Mouse (Mus musculus) heart, embryonic 13.5 days (tissue): ENCODE data around the gene Olfr1416. TPM values are rescaled to one million over a fixed set of nuclear protein-coding genes. Genes with fewer than 3 reads are reported as not detected.
A peak's percentile ranks its signal among the peaks of the same experiment; 100 is the strongest.

ENCODE experiments used
- ATAC-seq: fragments of 200-750 bp; cut with Nextera tagmentation; 2 replicates; pipeline ENCODE4 v1.8.0; 2017; ENCODE audit warnings: moderate TSS enrichment; ENCODE audit not compliant: insufficient number of reproducible peaks, low FRiP score, low TSS enrichment; ENCODE audit errors: extremely low read depth
- H3K27ac ChIP-seq: fragments of 300-500 bp; sonication (generic); replicated peaks from 2 replicates; pipeline ENCODE4 v1.5.1; 2015; ENCODE audit warnings: moderate library complexity, mild to moderate bottlenecking, inconsistent platforms
- H3K27me3 ChIP-seq: fragments of 300-500 bp; sonication (generic); replicated peaks from 2 replicates; pipeline ENCODE4 v1.6.1; 2015; ENCODE audit warnings: mild to moderate bottlenecking, inconsistent platforms
- H3K36me3 ChIP-seq: fragments of 300-500 bp; sonication (generic); 2 replicates; pipeline ENCODE4 v1.6.1; 2015; ENCODE audit warnings: mild to moderate bottlenecking, inconsistent platforms
- H3K4me1 ChIP-seq: fragments of 300-500 bp; sonication (generic); 2 replicates; pipeline ENCODE4 v1.6.1; 2015; ENCODE audit warnings: inconsistent platforms
- H3K4me2 ChIP-seq: fragments of 300-500 bp; sonication (generic); 2 replicates; pipeline ENCODE4 v1.6.1; 2015; ENCODE audit warnings: inconsistent platforms, mild to moderate bottlenecking, moderate library complexity
- H3K4me3 ChIP-seq: fragments of 300-500 bp; sonication (generic); 2 replicates; pipeline ENCODE4 v1.5.1; 2015; ENCODE audit warnings: moderate library complexity, mild to moderate bottlenecking, inconsistent platforms
- H3K9ac ChIP-seq: fragments of 300-500 bp; sonication (generic); 2 replicates; pipeline ENCODE4 v1.6.1; 2015; ENCODE audit warnings: inconsistent platforms, mild to moderate bottlenecking, moderate library complexity
- H3K9me3 ChIP-seq: fragments of 300-500 bp; sonication (generic); 2 replicates; pipeline ENCODE4 v1.6.1; 2016; ENCODE audit warnings: inconsistent platforms
- WGBS: fragments of 180-500 bp; shearing (Covaris S2); methylation state at CpG from one replicate; pipeline ENCODE4 v1.1.7; 2015; ENCODE audit warnings: mixed read lengths; 5-methylcytosine and 5-hydroxymethylcytosine counted together
- polyA plus RNA-seq: library from polyadenylated mRNA; unstranded; fragments of >200 nt; fragmentation: Nextera tagmentation; extraction: Ambion mirVana; gene quantifications from 2 replicates; pipeline ENCODE4 v1.2.1, GENCODE M21; 2015

The Olfr1416 gene
- polyA plus RNA-seq, 1 experiment from 2014 or later: not detected

DNA sequence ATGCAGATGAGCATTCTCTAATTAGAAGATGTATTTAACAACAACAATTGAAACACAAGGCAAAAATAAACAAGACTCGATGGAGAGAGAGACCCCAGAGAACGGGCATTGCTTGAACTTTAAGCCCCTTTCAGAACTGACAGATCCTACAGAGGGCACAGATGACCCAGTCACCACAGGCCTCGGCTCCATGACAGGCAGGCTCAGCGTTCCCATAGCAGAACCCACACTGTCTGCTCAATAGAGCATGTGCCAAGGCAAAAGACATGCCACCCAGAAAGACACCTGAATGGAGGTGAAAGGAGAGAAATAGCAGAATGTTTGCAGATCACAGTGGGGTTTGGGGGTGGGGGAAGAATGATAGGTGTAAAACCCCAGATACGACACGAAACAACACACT is 26.5 kb downstream of the Olfr1416 start:
- no peak for ATAC-seq
- Histone ChIP-seq H3K4me2 (no peak overlapping the region), H3K9ac (no peak overlapping the region), H3K27me3 (no peaks in the 10 kb centered on the region), H3K36me3 (peaks cover 96% of the 10 kb centered on the region), H3K4me1 (no peaks in the 10 kb centered on the region), H3K9me3 (no peaks in the 10 kb centered on the region), H3K27ac (no peak overlapping the region), H3K4me3 (no peak overlapping the region)
- WGBS: 90% methylated on average over 6 of the region's 6 CpGs

DNA sequence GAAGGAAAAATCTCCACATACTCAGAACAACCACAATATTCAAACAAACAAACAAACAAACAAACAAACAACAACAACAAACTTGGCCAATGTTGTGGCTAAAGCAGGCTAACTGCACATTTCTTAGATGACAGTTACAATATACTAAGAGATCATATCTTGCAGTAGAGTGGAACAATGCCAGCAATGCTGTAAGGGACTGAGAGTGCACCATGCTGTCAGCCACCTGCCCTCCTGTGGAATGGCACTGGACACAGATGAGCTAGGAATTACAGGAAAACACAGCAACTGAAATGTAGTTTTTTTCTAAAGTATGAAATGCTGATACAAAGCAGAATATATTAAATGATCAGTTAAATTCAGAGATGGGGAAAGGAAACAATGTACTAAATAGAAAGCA is 27.2 kb downstream of the Olfr1416 start:
- Histone ChIP-seq H3K27me3 (no peaks in the 10 kb centered on the region), H3K9me3 (no peaks in the 10 kb centered on the region), H3K9ac (no peak overlapping the region), H3K36me3 (peaks cover 96% of the 10 kb centered on the region), H3K27ac (no peak overlapping the region), H3K4me3 (no peak overlapping the region), H3K4me2 (no peak overlapping the region), H3K4me1 (no peaks in the 10 kb centered on the region)
- no peak for ATAC-seq

DNA sequence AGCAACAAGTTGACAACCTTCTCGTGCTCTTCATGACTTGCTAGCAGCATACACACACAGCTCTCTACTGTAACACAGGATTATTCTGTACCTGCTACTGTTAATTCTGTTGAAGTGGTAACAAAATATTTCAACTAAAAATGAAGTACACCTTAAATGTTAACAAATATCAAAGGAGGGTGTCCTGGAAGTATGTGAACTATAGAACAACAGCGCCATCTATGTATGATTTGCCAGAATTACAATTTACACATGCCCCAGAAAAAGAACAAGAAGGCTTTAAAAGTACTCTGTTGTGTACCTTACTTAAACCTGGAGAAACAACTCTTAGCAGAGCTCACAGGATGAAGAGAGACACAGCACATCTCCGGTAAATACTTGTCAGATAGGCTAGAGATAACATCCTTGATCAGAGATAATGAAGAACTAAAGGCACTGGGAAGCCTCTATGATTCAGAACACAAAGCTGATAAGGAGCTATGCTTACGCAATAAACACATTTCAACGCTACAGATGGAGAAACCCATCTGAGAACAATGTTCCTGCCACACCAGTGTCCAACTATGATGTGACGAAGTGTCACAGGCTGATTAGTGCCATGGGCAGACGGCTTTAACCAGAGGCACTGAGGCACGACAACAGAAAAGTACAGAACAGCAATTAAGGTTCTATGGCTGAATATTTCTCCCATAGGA is 31.0 kb downstream of the Olfr1416 start:
- peaks cover 94% of the 10 kb centered on the region for H3K36me3 ChIP-seq
- H3K27me3 ChIP-seq: no peaks in the 10 kb centered on the region
- no peak overlapping the region for H3K4me3 ChIP-seq
- H3K4me2 ChIP-seq: no peak overlapping the region
- H3K9me3 ChIP-seq: no peaks in the 10 kb centered on the region
- no peak for ATAC-seq
- H3K27ac ChIP-seq: no peak overlapping the region
- no peak overlapping the region for H3K9ac ChIP-seq
- WGBS: 62% methylated on average over 8 of the region's 8 CpGs
- peaks cover 1% of the 10 kb centered on the region; the same call in 1 of the 2 replicates for H3K4me1 ChIP-seq

DNA sequence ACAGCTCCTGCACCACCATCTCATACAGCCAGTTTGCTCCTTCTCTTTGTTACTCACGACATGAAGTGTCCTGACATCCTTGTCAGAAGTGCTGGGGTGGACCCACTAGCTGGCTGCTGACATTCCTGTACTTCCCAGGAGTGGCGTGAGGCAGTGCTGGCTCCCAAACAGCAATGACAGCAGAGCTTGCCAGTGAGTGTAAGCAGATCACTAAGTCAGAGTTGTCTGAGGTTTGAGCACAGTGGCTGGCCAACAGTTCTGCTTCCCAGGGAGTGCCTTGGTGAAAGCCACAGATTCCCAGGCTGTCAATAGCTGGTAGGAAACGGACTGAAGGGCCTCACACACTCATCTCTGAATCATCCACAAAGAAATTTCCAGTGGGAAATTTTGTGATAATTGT is 36.6 kb downstream of the Olfr1416 start:
- Histone ChIP-seq H3K36me3 (peaks cover 99% of the 10 kb centered on the region), H3K9me3 (no peaks in the 10 kb centered on the region), H3K27me3 (no peaks in the 10 kb centered on the region), H3K9ac (no peak overlapping the region), H3K4me3 (no peak overlapping the region), H3K4me1 (peaks cover 17% of the 10 kb centered on the region), H3K27ac (peak overlapping the region; percentile 61), H3K4me2 (no peak overlapping the region)
- ATAC-seq: no peak
- WGBS: 40% methylated on average over 3 of the region's 3 CpGs

DNA sequence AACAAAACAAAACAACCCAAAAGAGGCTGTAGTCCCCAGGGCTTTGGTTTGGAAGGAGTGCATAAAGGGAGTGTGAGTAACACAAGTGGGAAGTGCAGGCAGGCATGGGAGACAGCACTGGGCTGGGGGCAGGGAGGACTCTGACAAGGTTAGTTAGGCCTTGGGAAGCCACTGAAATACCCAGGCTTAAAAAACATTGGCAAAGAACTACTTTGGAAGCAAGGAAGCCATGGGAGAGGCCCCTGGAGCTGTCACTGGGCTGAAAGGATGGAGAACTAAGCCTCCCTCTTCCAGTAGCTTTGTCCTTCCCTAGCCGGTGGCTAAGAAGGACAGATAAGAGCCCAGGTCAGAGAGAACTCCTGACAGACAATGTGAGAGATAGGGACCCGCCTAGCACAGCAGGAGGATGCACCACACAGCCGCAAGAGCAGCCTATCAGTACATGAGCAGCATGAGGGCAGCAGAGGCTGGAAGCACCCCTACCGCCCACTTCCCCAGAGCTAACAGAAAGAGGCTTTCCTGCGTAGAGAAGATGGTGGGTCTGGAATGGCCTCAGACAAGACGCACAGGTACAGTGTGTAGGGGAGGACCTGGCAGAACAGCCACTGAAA is 43.4 kb downstream of the Olfr1416 start:
- Histone ChIP-seq H3K27me3 (no peaks in the 10 kb centered on the region), H3K36me3 (peaks cover 79% of the 10 kb centered on the region), H3K9ac (no peak overlapping the region), H3K4me3 (no peak overlapping the region), H3K4me1 (peaks cover 30% of the 10 kb centered on the region), H3K4me2 (no peak overlapping the region), H3K27ac (no peak overlapping the region), H3K9me3 (no peaks in the 10 kb centered on the region)
- no peak for ATAC-seq
- 43% methylated on average over 6 of the region's 6 CpGs for WGBS

DNA sequence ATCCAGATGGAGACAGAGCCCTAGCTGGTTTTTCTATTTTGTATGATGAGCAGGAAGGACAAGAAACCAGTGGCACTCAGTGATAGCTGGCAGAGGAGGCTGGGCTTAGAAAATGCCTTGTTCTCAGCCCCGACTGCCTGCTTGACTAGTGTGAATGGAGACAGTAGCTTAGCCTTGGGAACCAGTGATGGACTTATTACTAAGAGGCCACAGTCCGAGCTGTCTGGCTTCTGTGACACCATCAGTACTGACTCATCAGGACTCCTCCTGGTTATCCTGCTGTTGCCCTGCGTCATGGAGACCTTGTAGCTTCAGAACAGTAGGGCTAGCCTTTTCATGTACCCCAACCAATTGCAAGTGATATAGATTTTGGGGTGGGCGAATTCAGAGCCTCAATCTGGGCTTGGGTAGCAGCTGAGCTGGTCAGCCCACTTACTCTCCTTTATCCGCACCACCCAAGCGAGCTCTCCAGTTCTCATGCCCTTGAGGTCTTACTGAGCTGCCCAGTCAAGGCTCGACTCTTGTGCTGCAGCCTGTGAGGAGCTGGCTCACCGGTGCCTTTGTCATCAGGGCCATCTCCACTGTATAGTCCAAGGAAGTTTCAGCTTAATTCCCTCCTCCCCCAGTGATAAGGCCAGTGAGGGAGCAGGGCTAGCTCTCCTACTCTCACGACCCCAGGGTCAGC is 44.7 kb downstream of the Olfr1416 start:
- H3K27ac ChIP-seq: no peak overlapping the region
- peaks cover 65% of the 10 kb centered on the region for H3K36me3 ChIP-seq
- no peak overlapping the region for H3K4me3 ChIP-seq
- no peak overlapping the region for H3K4me2 ChIP-seq
- no peak for ATAC-seq
- H3K9me3 ChIP-seq: no peaks in the 10 kb centered on the region
- no peaks in the 10 kb centered on the region for H3K27me3 ChIP-seq
- no peak overlapping the region for H3K9ac ChIP-seq
- H3K4me1 ChIP-seq: peaks cover 32% of the 10 kb centered on the region
- WGBS: 79% methylated on average over 9 of the region's 9 CpGs

DNA sequence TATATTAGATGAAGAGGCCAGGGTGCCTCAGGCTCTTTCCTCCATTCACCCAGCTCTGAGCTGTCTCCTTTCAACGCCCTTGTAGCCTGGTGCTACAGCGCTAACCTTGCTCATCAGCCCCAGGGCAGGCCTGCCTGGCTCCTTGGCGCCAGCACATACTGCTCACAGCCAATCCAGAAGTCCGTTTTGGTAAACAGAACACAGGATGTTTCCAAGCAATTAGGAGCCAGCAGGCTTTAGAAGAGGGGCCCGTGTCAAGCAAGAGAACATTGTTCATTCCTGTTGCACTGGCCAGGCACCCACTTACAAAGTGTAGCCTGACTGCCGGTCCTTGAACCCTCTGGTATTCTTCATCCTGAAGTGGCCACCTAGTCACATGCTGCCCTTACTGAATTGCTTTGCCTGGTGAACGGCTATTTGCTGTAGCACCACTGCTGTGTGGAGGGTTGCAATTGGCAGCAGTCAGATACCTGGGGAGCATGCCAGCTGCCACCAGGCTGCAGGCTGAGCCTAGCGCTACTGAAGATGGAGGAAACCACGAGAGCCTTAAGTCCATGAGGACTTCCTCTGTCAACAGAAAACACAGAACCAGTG is 47.1 kb downstream of the Olfr1416 start:
- H3K9ac ChIP-seq: peak overlapping the region; percentile 33; the same call in 1 of the 2 replicates

DNA sequence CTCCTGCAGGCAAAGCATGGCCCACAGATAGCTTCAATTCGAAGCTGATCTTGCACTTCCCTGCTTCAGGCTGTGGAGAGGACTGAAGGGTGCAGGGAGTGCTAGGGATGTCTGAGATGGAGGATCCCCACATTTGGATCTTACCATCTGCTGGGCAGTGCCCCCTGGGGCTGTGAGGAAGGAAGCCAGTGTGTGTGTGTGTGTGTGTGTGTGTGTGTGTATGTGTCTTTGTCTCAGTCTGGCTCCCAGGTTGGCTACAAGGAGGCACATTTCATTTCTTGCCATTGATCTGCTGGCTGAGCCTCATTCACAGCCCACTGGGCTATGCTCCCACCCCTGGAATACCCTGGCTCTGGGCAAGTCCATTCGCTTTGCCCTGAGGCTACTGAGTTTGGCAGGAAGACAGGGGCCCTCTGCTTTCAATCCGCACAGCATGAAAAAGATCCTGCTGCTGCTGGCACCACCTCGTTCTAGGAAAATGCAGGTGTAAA is 48.0 kb downstream of the Olfr1416 start:
- Histone ChIP-seq H3K36me3 (peaks cover 32% of the 10 kb centered on the region), H3K9ac (0 out of 2 replicates have a peak overlapping the region, but pooled peaks have one; percentile 11), H3K4me3 (no peak overlapping the region), H3K4me1 (peaks cover 32% of the 10 kb centered on the region), H3K27me3 (peaks cover under 1% of the 10 kb centered on the region; the same call in 1 of the 2 replicates), H3K27ac (peak overlapping the region; percentile 78), H3K9me3 (no peaks in the 10 kb centered on the region), H3K4me2 (no peak overlapping the region)
- no peak for ATAC-seq
- WGBS: 48% methylated on average over 4 of the region's 4 CpGs

More for the DNA sequence above, 47.1 kb downstream of the Olfr1416 start:
- peak; percentile 48; the same call in 1 of the 2 replicates for ATAC-seq
- H3K27me3 ChIP-seq: no peaks in the 10 kb centered on the region
- H3K4me2 ChIP-seq: no peak overlapping the region
- H3K4me1 ChIP-seq: peaks cover 32% of the 10 kb centered on the region
- no peaks in the 10 kb centered on the region for H3K9me3 ChIP-seq
- 28% methylated on average over 9 of the region's 9 CpGs for WGBS
- no peak overlapping the region for H3K4me3 ChIP-seq
- peak overlapping the region; percentile 78 for H3K27ac ChIP-seq
- peaks cover 41% of the 10 kb centered on the region for H3K36me3 ChIP-seq

DNA sequence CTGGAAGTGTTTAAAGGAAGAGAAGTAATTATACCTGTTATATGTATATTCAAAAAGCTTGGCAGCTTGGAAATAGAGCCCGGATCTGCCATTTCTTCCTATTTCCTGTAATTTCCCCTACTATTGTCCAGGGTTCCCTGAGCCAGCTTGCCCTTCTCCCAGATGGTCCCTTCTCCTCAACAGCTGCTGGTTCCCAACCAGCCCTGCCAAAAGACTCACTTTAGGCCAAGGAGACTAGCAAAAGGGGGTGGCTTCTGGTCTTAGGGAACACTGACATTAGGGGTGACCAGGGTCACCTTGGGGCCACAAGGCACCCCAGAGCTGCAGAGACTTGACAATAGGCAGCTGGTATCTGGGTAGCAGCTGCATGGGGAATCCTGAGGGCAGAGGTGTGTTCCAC is 49.9 kb downstream of the Olfr1416 start:
- 58% methylated on average over 1 of the region's 1 CpGs for WGBS
- no peaks in the 10 kb centered on the region for H3K9me3 ChIP-seq
- H3K27ac ChIP-seq: no peak overlapping the region
- H3K36me3 ChIP-seq: peaks cover 16% of the 10 kb centered on the region
- no peak overlapping the region for H3K4me3 ChIP-seq
- H3K4me1 ChIP-seq: peaks cover 26% of the 10 kb centered on the region
- H3K27me3 ChIP-seq: peaks cover 5% of the 10 kb centered on the region; the same call in 1 of the 2 replicates
- no peak overlapping the region for H3K9ac ChIP-seq
- ATAC-seq: no peak
- no peak overlapping the region for H3K4me2 ChIP-seq

DNA sequence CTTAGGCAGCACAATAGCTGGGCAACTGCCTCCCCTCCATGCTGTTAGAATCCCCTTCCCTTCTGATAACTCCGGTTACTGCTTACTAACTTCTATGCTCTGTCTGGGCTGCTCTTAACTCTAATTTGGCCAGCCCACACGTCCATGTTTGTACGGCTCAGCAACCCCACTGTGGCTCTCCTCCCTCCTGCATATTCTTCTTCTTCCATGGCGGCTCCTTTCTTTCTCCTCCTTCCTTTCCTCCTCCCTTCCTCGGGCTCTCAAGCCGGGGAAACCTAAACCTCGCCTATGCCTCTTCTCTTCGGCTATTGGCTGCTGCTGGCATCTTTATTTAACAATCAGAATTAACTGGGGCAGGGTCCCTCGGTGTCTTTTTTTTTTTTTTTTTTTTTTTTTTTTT is 52.1 kb downstream of the Olfr1416 start:
- Histone ChIP-seq H3K4me3 (no peak overlapping the region), H3K9ac (no peak overlapping the region), H3K27me3 (peaks cover 5% of the 10 kb centered on the region; the same call in 1 of the 2 replicates), H3K4me2 (no peak overlapping the region), H3K4me1 (peaks cover 15% of the 10 kb centered on the region), H3K36me3 (no peaks in the 10 kb centered on the region), H3K9me3 (no peaks in the 10 kb centered on the region), H3K27ac (no peak overlapping the region)
- WGBS: 69% methylated on average over 9 of the region's 9 CpGs
- no peak for ATAC-seq

DNA sequence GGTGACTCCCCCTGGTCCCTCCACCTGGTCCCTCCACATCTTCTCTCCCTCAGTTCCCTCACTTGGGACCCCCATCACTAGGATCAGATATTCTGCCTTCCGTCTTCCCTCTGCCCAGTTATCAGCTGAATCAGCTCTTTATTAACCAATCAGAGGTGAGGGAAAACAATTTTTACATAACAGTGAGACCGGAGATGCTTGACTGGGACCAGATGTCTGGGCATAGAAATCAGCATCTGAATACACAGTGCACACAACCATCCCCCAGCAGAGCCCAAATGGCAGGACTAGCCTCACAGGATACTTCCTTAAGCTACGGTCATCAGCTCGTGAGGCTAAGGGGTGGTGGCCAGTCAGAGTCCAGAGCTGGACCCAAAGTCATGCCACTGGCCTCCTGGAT is 52.8 kb downstream of the Olfr1416 start:
- Histone ChIP-seq H3K4me2 (no peak overlapping the region), H3K27me3 (peaks cover 5% of the 10 kb centered on the region; the same call in 1 of the 2 replicates), H3K36me3 (no peaks in the 10 kb centered on the region), H3K9me3 (no peaks in the 10 kb centered on the region), H3K4me3 (no peak overlapping the region), H3K27ac (no peak overlapping the region), H3K9ac (no peak overlapping the region), H3K4me1 (peaks cover 8% of the 10 kb centered on the region)
- no peak for ATAC-seq
- WGBS: 71% methylated on average over 4 of the region's 4 CpGs
